8 mouse cellular contexts compared by ENCODE assay signal in the genomic region with DNA sequence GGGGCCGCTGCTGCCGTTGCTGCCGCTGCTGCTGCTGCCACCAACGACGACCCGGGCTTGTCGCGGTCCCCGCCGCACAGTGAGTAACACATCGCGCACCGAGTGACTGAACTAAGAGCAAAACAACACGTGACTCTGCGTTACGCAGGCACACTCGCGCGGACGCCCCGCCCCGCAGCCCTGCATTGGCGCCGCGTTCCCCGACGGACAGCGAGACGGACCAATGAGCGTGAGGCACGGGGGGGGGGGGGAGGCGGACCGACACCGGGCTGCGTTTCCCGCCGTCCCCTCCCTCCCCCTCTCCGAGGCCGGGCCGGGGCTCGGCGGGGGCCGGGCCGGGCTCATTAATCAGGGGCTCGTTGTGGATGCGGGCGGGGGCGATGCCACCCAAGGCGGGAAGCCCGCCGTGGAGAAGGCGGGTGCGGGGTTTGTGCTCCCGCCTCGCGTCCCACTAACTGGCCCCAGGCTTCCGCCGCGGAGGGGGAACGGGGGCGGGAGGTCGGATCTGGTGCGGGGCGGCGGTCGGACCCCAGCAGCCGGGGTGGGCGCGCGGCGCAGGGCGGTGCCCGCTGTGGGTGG. TPM values are rescaled to one million over a fixed set of nuclear protein-coding genes. Genes with fewer than 3 reads are reported as not detected.
DNase-seq lines count a peak whose midpoint lies in the region; ATAC-seq and TF ChIP-seq lines count a peak whose summit lies in the region.

No protein-coding gene starts in this region.

- intact Hi-C loops in left cerebral cortex, adult 2 months (cut with DNase I) = loop anchor here (1.0 to 5.0 kb wide), 3 partner anchors 178 to 197 kb away; no protein-coding TSS in a partner anchor

- H3K4me1 ChIP-seq in cortical plate, adult 2 months (ENCODE audit: control insufficient read depth, insufficient read depth, low read length) = peaks cover 5% of the 10 kb centered on the region; the same call in 1 of the 2 replicates

- TF ChIP-seq CTCF in cortical plate, adult 2 months (IDR thresholded peaks at IDR 0.05; ENCODE audit: extremely low read depth, insufficient read depth, low read length) = no peak
- TF ChIP-seq CTCF in left cerebral cortex, adult 2 months (IDR thresholded peaks at IDR 0.05) = no peak

- TF ChIP-seq POLR2A in cortical plate, adult 2 months (IDR thresholded peaks at IDR 0.05; ENCODE audit: extremely low read depth, insufficient read depth, low read length) = peak; percentile 100

- peak overlapping the region; percentile 50 for H3K4me3 ChIP-seq in cortical plate, adult 2 months (ENCODE audit: insufficient read depth, low read length)
- peak overlapping the region; percentile 75 for H3K4me3 ChIP-seq in left cerebral cortex, adult 2 months

- peak; percentile 98 for DNase-seq in adipocyte (ENCODE audit: low spot score)
- DNase-seq in gastrocnemius, adult 8-10 months (ENCODE audit: low spot score in 2 of 2) = peak; percentile 95 to 98
- DNase-seq in hindlimb bud, embryonic 11.5 days (ENCODE audit: extremely low spot score, low read depth, low spot score) = peak; percentile 67
- DNase-seq in left cerebral cortex, adult 2 months (ENCODE audit: extremely low spot score in 1 of 2, low spot score in 2 of 2) = peak; percentile 96 to 98
- peak; percentile 98 for DNase-seq in right cerebral cortex, adult 18-20 months
- DNase-seq in urinary bladder, adult 2 months (ENCODE audit: low spot score) = peak; percentile 98

- peak; percentile 74 for ATAC-seq in megakaryocyte, adult 5-6 weeks (ENCODE audit: poor library complexity, severe bottlenecking)

- peak overlapping the region; percentile 91 for H3K27ac ChIP-seq in cortical plate, adult 2 months (ENCODE audit: insufficient read depth, low read length)
- peak overlapping the region; percentile 98 for H3K27ac ChIP-seq in left cerebral cortex, adult 2 months

RNA-seq across cellular contexts. Expression of a gene that starts 0.7 kb away (rescaled TPM):
- polyA plus RNA-seq in cortical plate, adult 2 months (2012; rRNA removed) = 15.6 and 18.0 TPM in 2 replicates
- total RNA-seq in gastrocnemius, adult 8-10 months (2022) = 10 to 100 TPM; 12.4 to 21.6 (median 15.2) TPM
- 100 to 1,000 TPM in 1 of 2 experiments, 10 to 100 TPM in 1; 67.1 to 111 TPM for total RNA-seq in left cerebral cortex, adult 2 months (2021)
- 12.3 and 12.5 TPM in 2 replicates for total RNA-seq in megakaryocyte, adult 5-6 weeks (2015)
- 7.6 and 10.9 TPM in 2 replicates for total RNA-seq in megakaryocyte, adult 5-6 weeks (2017)
- 8.5 and 13.4 TPM in 2 replicates for polyA plus RNA-seq in urinary bladder, adult 2 months (2012; rRNA removed)

Comparison
In these comparisons a context has a peak if more than half of its experiments do, and no peak if none do; other contexts are left out.
1. Peak in every context shown above with its lines: DNase-seq, ATAC-seq, H3K4me3 ChIP-seq and H3K27ac ChIP-seq.